Mouse (Mus musculus) hindbrain, embryonic 13.5 days (tissue): ENCODE data around the gene 1110008P14Rik. TPM values are rescaled to one million over a fixed set of nuclear protein-coding genes. Genes with fewer than 3 reads are reported as not detected.

Source experiments
- ATAC-seq: fragments of 200-750 bp; cut with Nextera tagmentation; 2 replicates; pipeline ENCODE4 v1.8.0; 2017; ENCODE audit warnings: moderate TSS enrichment; ENCODE audit not compliant: low FRiP score
- H3K27ac ChIP-seq: fragments of 300-500 bp; sonication (generic); 2 replicates; pipeline ENCODE4 v1.5.1; 2015; ENCODE audit warnings: inconsistent platforms, mild to moderate bottlenecking, moderate library complexity
- H3K27me3 ChIP-seq: fragments of 300-500 bp; sonication (generic); 2 replicates; pipeline ENCODE4 v1.6.1; 2015; ENCODE audit warnings: mild to moderate bottlenecking, inconsistent platforms
- H3K36me3 ChIP-seq: fragments of 300-500 bp; sonication (generic); 2 replicates; pipeline ENCODE4 v1.6.1; 2015; ENCODE audit warnings: mild to moderate bottlenecking, inconsistent platforms
- H3K4me1 ChIP-seq: fragments of 300-500 bp; sonication (generic); replicated peaks from 2 replicates; pipeline ENCODE4 v1.6.1; 2015; ENCODE audit warnings: inconsistent platforms
- H3K4me2 ChIP-seq: fragments of 300-500 bp; sonication (generic); 2 replicates; pipeline ENCODE4 v1.6.1; 2015; ENCODE audit warnings: inconsistent platforms, mild to moderate bottlenecking, moderate library complexity
- H3K4me3 ChIP-seq: fragments of 300-500 bp; sonication (generic); 2 replicates; pipeline ENCODE4 v1.5.1; 2015; ENCODE audit warnings: mild to moderate bottlenecking, inconsistent platforms
- H3K9ac ChIP-seq: fragments of 300-500 bp; sonication (generic); 2 replicates; pipeline ENCODE4 v1.6.1; 2015; ENCODE audit warnings: mild to moderate bottlenecking, inconsistent platforms
- H3K9me3 ChIP-seq: fragments of 300-500 bp; sonication (generic); 2 replicates; pipeline ENCODE4 v1.6.1; 2016; ENCODE audit warnings: inconsistent platforms
- WGBS: fragments of 180-500 bp; shearing (Covaris S2); methylation state at CpG from one replicate; pipeline ENCODE4 v1.1.7; 2015; 5-methylcytosine and 5-hydroxymethylcytosine counted together
- polyA plus RNA-seq: library from polyadenylated mRNA; unstranded; fragments of >200 nt; fragmentation: Nextera tagmentation; extraction: Ambion mirVana; gene quantifications from 2 replicates; pipeline ENCODE4 v1.2.1, GENCODE M21; 2015

Gene 1110008P14Rik
- polyA plus RNA-seq, 1 experiment from 2014 or later, result 108 TPM

DNA sequence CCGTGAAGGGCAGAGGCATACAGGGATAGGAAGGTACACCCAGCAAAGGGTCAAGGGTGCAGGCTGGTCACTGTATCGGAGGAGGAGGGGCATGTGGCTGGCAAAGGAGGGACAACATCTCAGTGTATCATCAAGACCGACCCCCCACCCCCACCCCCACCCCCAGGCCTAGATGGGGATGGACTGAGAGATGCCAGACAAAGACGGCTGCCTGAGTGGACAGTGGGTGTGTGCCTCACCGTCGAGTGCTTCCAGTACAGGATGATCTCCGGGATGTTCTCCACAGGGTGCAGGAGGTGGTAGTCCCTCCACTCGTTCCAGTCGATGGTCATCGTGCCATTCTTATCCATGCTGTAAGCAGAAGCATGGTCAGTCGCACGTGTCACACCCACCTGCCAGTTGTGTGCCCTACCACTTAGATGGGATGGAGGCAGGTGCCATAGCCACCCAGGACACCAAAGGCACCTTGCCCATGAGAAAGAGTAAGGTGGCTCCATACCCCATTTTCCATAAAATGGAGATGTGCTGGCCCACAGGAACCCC lies 38.4 kb upstream of the 1110008P14Rik start:
- no peaks in the 10 kb centered on the region for H3K27me3 ChIP-seq
- no peak for ATAC-seq
- H3K36me3 ChIP-seq, result peaks cover 65% of the 10 kb centered on the region
- H3K4me3 ChIP-seq, result no peak overlapping the region
- H3K4me1 ChIP-seq, result peaks cover 34% of the 10 kb centered on the region
- H3K27ac ChIP-seq, result no peak overlapping the region
- no peak overlapping the region for H3K9ac ChIP-seq
- no peak overlapping the region for H3K4me2 ChIP-seq
- H3K9me3 ChIP-seq, result no peaks in the 10 kb centered on the region
- 93% methylated on average over 12 of the region's 12 CpGs for WGBS

DNA sequence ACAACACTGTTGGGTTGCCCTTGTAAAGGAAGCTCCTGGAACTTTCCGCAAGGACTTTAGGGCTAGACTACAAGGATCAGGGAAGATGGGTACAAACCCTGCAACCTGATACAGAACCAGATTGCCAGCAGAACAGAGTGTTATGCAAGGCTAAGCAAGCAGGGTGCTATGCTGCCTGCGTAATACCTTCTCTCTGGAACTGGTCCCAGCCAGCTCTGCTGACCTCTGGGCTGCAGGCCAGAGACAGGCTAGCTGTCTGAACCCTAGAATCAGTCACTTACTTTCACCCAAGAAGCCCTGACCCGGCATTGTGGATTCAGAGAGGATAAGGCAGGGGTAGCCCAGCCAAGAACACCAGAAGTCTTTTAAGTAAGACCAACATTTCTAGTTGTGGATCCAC lies 37.6 kb upstream of the 1110008P14Rik start:
- H3K9ac ChIP-seq, result no peak overlapping the region
- H3K4me1 ChIP-seq, result peaks cover 27% of the 10 kb centered on the region
- H3K36me3 ChIP-seq, result peaks cover 73% of the 10 kb centered on the region
- H3K9me3 ChIP-seq, result no peaks in the 10 kb centered on the region
- H3K4me2 ChIP-seq, result no peak overlapping the region
- H3K27me3 ChIP-seq, result no peaks in the 10 kb centered on the region
- H3K27ac ChIP-seq, result no peak overlapping the region
- 93% methylated on average over 3 of the region's 3 CpGs for WGBS
- no peak overlapping the region for H3K4me3 ChIP-seq
- no peak for ATAC-seq

DNA sequence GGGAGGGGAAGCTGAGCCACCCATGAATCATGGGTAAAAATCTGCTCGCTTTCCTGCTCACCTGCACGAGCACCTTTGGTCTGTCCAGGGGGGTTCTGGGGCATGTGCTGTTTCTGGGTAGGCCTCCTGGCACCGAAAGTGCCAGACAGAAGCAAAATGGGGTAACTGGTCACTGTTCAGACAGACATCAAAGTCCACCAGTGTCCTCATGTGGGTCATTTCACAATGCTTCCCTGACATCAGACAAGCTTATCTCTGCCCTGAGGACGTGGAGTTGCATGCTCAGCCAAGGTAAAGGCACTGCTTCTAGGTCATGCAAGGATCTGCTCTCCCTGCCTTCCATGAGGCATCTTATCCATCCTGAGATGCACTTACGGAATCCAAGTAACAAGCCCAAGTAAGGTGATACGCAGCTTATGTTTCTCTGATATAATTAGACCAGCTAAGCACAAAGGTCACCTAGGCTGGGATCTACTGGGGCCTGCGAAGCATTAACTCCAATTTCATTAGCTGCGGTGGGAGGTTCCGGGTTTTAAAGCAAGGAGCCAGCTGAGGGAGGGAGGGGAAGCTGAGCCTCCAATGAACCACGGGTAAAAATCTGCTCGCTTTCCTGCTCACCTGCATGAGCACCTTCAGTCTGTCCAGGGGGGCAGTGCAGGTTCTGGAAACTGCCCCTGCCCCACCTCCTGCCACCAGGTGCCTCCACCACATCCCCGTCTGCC lies 36.9 kb upstream of the 1110008P14Rik start:
- Histone ChIP-seq H3K36me3 (peaks cover 81% of the 10 kb centered on the region), H3K9me3 (no peaks in the 10 kb centered on the region), H3K27me3 (no peaks in the 10 kb centered on the region), H3K9ac (no peak overlapping the region), H3K27ac (no peak overlapping the region), H3K4me2 (no peak overlapping the region), H3K4me3 (no peak overlapping the region), H3K4me1 (peaks cover 19% of the 10 kb centered on the region)
- ATAC-seq, result no peak
- 88% methylated on average over 12 of the region's 12 CpGs for WGBS

DNA sequence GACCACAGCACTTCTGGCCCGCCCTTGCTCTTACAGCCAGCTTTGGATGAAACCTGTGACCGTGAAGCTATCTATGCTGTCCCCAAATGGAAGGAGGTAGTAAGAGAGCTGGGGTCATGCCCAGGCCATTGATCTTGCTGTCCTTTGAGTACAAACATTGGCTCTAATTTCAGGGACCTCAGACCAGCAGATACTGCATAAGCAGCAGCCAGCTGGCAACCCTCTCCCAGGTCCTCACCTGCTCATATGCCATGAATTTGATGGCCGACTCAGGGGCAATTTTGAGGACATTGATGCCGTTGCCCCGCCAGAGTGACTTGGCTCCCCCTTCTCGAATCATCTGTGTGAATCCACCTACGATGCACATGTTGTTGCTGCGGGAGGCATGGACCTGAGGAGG lies 35.7 kb upstream of the 1110008P14Rik start:
- H3K27ac ChIP-seq, result no peak overlapping the region
- WGBS, result 92% methylated on average over 8 of the region's 8 CpGs
- H3K27me3 ChIP-seq, result no peaks in the 10 kb centered on the region
- no peaks in the 10 kb centered on the region for H3K9me3 ChIP-seq
- H3K36me3 ChIP-seq, result peaks cover 81% of the 10 kb centered on the region
- no peak overlapping the region for H3K9ac ChIP-seq
- peaks cover 8% of the 10 kb centered on the region; the same call in 1 of the 2 replicates for H3K4me1 ChIP-seq
- ATAC-seq, result no peak
- no peak overlapping the region for H3K4me2 ChIP-seq
- no peak overlapping the region for H3K4me3 ChIP-seq

DNA sequence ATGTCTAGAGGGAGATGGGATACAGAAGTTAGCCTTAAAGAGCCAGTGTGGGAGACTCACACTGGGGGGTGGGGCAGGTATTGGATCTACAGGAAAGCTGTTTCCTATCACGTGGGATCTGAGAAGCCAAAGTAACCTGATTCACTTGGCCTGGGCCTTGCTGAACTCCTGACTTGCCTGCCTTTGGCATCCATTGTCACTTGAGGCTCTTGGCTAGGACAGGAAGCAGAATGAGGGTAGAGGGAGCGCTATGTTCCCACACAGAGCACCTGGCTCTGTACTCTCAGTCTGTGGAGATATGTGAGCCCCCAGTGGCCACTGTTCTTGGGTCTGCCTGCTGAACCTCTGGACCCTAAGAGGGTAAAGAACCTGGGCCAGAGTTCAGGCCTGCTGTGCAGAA lies 34.8 kb upstream of the 1110008P14Rik start:
- ATAC-seq, result no peak
- peaks cover 80% of the 10 kb centered on the region for H3K36me3 ChIP-seq
- H3K27ac ChIP-seq, result no peak overlapping the region
- H3K9me3 ChIP-seq, result no peaks in the 10 kb centered on the region
- peaks cover under 1% of the 10 kb centered on the region; the same call in 1 of the 2 replicates for H3K4me1 ChIP-seq
- no peak overlapping the region for H3K4me2 ChIP-seq
- 93% methylated on average over 2 of the region's 2 CpGs for WGBS
- H3K27me3 ChIP-seq, result no peaks in the 10 kb centered on the region
- H3K9ac ChIP-seq, result no peak overlapping the region
- no peak overlapping the region for H3K4me3 ChIP-seq

DNA sequence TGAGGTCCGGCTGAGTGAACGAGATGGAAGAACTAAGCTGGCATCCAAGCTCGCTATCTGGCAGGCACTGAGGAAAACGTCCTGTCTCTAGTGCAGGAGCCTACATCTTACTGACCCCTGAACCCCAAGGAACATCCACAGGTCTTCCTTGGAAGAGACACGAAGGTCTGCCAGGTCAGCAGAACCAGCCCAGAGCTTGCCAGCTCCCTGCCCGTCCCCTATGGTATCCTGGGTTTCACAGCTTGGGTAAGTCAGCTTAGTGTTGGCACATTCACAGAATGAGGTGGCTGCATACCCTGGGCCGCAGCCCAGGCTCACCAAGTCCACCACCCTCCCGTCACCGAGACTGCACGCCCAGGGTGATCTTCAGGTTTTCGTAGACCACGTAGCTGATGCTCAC lies 34.1 kb upstream of the 1110008P14Rik start:
- Histone ChIP-seq H3K4me1 (no peaks in the 10 kb centered on the region), H3K27ac (no peak overlapping the region), H3K36me3 (peaks cover 73% of the 10 kb centered on the region), H3K4me3 (no peak overlapping the region), H3K9ac (no peak overlapping the region), H3K27me3 (no peaks in the 10 kb centered on the region), H3K9me3 (no peaks in the 10 kb centered on the region), H3K4me2 (no peak overlapping the region)
- 94% methylated on average over 12 of the region's 12 CpGs for WGBS
- ATAC-seq, result no peak

DNA sequence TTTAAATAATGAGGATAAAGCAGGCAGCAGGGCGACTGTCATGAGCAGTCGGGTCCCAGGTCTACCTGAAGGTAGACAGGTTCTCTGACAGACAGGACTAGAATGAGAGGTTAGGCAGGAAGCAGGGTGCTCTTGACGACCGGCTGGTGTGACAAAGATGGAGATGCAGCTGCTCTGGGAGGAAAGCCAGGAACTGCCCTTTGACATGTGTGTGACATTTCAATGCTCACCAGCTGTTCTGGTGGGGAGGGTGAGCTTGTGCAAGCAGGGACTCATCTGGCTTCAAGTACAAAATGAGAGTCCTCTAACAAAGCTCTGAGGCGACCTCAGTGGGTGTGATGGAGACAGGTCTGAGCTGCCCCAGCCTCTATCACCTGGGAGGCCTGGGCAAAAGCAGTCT lies 32.2 kb upstream of the 1110008P14Rik start:
- ATAC-seq, result no peak
- H3K4me1 ChIP-seq, result no peaks in the 10 kb centered on the region
- H3K27ac ChIP-seq, result no peak overlapping the region
- H3K4me3 ChIP-seq, result no peak overlapping the region
- H3K27me3 ChIP-seq, result no peaks in the 10 kb centered on the region
- H3K4me2 ChIP-seq, result no peak overlapping the region
- H3K9me3 ChIP-seq, result no peaks in the 10 kb centered on the region
- no peak overlapping the region for H3K9ac ChIP-seq
- 66% methylated on average over 5 of the region's 5 CpGs for WGBS
- peaks cover 54% of the 10 kb centered on the region for H3K36me3 ChIP-seq

DNA sequence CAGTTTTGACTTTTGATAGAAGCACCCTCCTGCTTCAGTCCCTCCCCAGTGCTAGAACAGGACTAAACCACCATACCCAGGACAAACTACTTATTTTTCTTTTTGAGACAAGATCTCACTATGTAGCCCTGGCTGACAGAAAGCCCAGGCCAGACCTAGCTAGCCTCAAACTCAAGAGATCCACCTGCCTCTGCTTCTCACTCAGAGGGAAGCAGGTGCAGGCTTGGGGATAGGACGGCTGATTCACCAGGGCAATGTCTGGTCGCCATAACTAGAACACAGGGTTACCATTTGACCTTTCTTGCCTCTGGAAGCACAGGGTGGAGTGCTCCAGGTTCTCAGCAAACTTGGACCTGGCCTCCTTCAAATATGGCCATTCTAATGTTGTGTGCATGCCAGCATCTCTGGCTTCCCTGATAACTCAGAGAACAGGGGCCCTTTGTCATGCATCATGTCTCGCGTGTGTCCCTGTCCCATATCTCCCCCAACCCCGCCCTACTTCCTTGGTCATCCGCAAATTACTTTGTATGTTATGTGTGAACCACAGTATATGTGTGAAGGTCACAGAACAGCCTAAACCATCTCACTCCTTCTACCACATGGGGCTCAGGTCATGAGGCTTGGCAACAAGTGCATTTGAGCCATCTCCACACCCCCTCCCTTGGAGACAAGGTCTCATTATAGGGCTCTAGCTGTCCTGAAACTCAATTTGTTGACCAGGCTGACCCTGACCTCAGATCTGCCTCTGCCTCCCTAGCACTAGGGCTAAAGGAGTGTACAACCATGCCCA lies 31.2 kb upstream of the 1110008P14Rik start:
- 91% methylated on average over 6 of the region's 6 CpGs for WGBS
- H3K4me1 ChIP-seq, result no peaks in the 10 kb centered on the region
- ATAC-seq, result no peak
- no peak overlapping the region for H3K4me3 ChIP-seq
- H3K27ac ChIP-seq, result no peak overlapping the region
- H3K9ac ChIP-seq, result no peak overlapping the region
- no peaks in the 10 kb centered on the region for H3K9me3 ChIP-seq
- H3K36me3 ChIP-seq, result peaks cover 44% of the 10 kb centered on the region
- H3K27me3 ChIP-seq, result no peaks in the 10 kb centered on the region
- H3K4me2 ChIP-seq, result no peak overlapping the region

DNA sequence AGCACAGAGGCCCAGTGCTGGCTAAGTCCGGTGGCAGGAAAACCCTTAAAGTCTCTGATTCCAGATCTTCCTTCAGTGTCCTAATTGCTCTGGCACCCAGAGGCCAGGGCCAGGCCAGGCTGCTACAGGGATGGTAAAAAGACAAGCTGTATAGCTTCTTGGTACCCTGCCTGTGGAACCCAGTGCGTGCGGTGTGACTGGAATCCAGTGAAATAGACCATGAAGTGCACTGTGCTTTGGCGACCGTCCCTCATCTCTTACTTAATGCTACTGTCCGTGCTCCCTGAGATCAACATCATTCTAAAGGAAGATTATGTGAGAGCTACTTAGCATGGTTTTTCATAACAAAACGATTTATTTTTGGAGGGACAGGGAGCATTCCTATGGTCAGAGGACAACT lies 29.7 kb upstream of the 1110008P14Rik start:
- Histone ChIP-seq H3K36me3 (peaks cover 29% of the 10 kb centered on the region), H3K4me1 (no peaks in the 10 kb centered on the region), H3K27me3 (no peaks in the 10 kb centered on the region), H3K4me2 (no peak overlapping the region), H3K9me3 (no peaks in the 10 kb centered on the region), H3K9ac (no peak overlapping the region), H3K4me3 (no peak overlapping the region), H3K27ac (no peak overlapping the region)
- WGBS, result 87% methylated on average over 7 of the region's 7 CpGs
- ATAC-seq, result no peak

DNA sequence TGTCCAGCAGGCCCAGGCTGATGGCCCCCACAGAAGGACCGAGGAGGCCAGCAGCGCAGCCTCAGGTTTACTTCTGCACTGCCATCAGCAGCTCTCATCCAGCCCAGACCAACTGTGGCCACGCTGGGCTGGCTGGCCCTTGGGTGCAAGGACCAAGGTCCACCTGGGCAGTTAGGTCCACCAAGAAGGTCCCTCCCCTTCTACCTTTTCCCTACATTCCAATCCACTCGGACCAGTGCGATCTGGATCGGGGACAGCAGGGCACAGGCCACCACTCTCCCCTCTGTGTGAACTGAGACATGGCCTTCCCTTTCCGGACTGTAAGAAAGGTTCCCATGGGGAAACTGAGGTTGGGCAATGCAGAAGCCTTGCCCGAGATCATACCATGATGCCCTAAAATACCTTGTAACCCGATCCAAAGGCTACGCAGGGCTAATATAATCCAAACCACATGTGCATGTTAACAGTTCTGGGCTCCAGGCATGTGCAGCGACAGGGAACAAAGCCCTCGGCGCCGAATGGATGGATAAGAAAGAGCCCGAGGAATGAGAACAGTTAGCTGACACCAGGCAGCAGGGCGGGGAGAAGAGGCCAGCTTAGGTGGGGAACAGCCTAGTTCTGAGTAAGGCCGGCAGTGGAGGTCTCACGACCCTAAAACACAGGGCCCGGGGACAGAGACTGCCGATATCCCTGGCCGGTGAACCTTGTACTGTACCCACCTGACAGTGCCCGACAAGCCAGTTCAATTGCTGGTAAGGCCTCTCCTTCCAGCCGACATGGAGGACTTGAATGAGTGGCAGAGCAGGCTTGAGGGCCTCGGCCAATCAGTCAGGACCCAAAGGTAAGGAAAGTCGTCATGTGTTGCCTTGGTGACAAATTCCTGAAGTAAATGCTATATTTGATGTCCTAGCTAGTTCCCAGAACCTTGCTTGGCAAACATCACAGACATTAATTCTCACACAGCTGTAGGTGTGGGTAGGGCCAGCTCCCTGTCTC lies 27.0 kb upstream of the 1110008P14Rik start:
- Histone ChIP-seq H3K4me3 (no peak overlapping the region), H3K27ac (no peak overlapping the region), H3K36me3 (peaks cover 3% of the 10 kb centered on the region), H3K4me1 (no peaks in the 10 kb centered on the region), H3K27me3 (no peaks in the 10 kb centered on the region), H3K9ac (no peak overlapping the region; the same call in 1 of the 2 replicates), H3K4me2 (no peak overlapping the region), H3K9me3 (no peaks in the 10 kb centered on the region)
- ATAC-seq, result no peak
- WGBS, result 73% methylated on average over 25 of the region's 25 CpGs

DNA sequence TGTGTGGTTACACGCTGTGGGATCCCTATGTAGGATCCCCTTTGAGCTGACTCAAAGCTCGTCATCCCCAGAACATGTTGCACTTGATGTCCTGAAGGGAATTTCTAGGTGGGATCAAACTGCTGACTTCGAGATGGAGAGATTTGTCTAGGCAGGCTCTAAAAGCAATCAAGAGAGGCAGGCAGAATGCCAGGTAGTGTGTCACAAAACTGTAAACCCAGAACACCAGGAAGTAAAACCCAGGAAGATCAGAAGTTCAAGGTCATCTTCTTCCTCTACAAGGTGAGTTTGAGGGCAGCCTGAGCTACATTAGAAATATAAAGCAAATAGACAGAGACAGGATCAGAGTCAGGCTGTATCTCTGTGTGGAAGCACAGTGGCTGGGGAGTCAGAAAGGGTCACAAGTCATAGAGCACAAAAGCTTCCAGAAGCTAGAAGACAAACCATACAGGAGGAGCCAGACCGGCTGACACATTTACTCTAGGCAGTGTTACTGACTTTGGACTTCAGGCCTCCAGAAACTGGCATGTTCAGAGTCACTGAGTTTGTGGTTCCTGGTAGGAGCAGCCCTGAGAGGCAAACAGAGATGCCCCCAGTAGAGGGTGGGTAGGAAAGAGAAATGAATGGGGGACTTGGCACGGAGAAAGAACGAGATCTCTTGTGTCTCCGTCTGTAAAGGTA lies 25.5 kb upstream of the 1110008P14Rik start:
- no peak overlapping the region for H3K4me3 ChIP-seq
- 80% methylated on average over 7 of the region's 7 CpGs for WGBS

More for the DNA sequence above, 25.5 kb upstream of the 1110008P14Rik start:
- Histone ChIP-seq H3K27me3 (no peaks in the 10 kb centered on the region), H3K9me3 (no peaks in the 10 kb centered on the region), H3K9ac (no peak overlapping the region), H3K4me1 (no peaks in the 10 kb centered on the region), H3K27ac (no peak overlapping the region), H3K4me2 (no peak overlapping the region), H3K36me3 (peaks cover 16% of the 10 kb centered on the region)
- no peak for ATAC-seq
